Mouse (Mus musculus) neural tube, embryonic 14.5 days (tissue): ENCODE measurements at regions not wholly inside any gene's neighbourhood (a gene's known extent, or its start where the extent isn't known, plus 50 kb on each side); places are given as distances from the start of the nearest gene placed in this dataset. TPM values are rescaled to one million over a fixed set of nuclear protein-coding genes. Genes with fewer than 3 reads are reported as not detected.

Experiments
- microRNA-seq: library from miRNA; unstranded; fragments of <30 nt; microRNA quantifications from one replicate; pipeline ENCODE4, GENCODE M21; 2016

Small RNAs in the stretch of these regions (microRNA-seq; reads per million reads assigned to microRNA genes)
- gene Gm23976: not detected
